Mouse (Mus musculus): ENCODE data around the gene Anxa4. TPM values are rescaled to one million over a fixed set of nuclear protein-coding genes. Genes with fewer than 3 reads are reported as not detected.

The Anxa4 gene
- polyA plus RNA-seq, 1 experiment from 2014 or later = 6.1 TPM

- Histone ChIP-seq H3K4me3 (replicated peaks; ENCODE audit: low read length) (no peak overlapping the region), H3K4me2 (ENCODE audit: low read length) (no peak overlapping the region), H3K4me1 (replicated peaks; ENCODE audit: control insufficient read depth, insufficient read depth, low read length) (no peaks in the 10 kb centered on the region), H3K9ac (replicated peaks; ENCODE audit: low read depth, low read length) (no peak overlapping the region), H3K36me3 (ENCODE audit: control insufficient read depth, insufficient read depth) (peaks cover 30% of the 10 kb centered on the region), H3K9me3 (ENCODE audit: control insufficient read depth, low read length) (no peaks in the 10 kb centered on the region), H3K27me3 (replicated peaks; ENCODE audit: control insufficient read depth, insufficient read depth, low read length) (no peaks in the 10 kb centered on the region), H3K27ac (ENCODE audit: low read length) (no peak overlapping the region)
- ATAC-seq = no peak
- 88% methylated on average over 4 of the region's 4 CpGs for WGBS
Measured at GRCm38 (mm10) chr6:86708072-86708774, 85.2 kb downstream of the Anxa4 start.

- ATAC-seq = no peak
- H3K36me3 ChIP-seq (ENCODE audit: control insufficient read depth, insufficient read depth) = peaks cover 48% of the 10 kb centered on the region
- H3K9ac ChIP-seq (replicated peaks; ENCODE audit: low read depth, low read length) = no peak overlapping the region
- H3K4me1 ChIP-seq (replicated peaks; ENCODE audit: control insufficient read depth, insufficient read depth, low read length) = no peaks in the 10 kb centered on the region
- WGBS = 97% methylated on average over 9 of the region's 9 CpGs
- no peaks in the 10 kb centered on the region for H3K27me3 ChIP-seq (replicated peaks; ENCODE audit: control insufficient read depth, insufficient read depth, low read length)
- H3K4me3 ChIP-seq (replicated peaks; ENCODE audit: low read length) = no peak overlapping the region
- no peak overlapping the region for H3K4me2 ChIP-seq (ENCODE audit: low read length)
- no peaks in the 10 kb centered on the region for H3K9me3 ChIP-seq (ENCODE audit: control insufficient read depth, low read length)
- no peak overlapping the region for H3K27ac ChIP-seq (ENCODE audit: low read length)
Measured at GRCm38 (mm10) chr6:86702577-86702976, 90.8 kb downstream of the Anxa4 start.

- Histone ChIP-seq H3K27me3 (replicated peaks; ENCODE audit: control insufficient read depth, insufficient read depth, low read length) (no peaks in the 10 kb centered on the region), H3K9me3 (ENCODE audit: control insufficient read depth, low read length) (no peaks in the 10 kb centered on the region), H3K4me2 (ENCODE audit: low read length) (no peak overlapping the region), H3K4me1 (replicated peaks; ENCODE audit: control insufficient read depth, insufficient read depth, low read length) (no peaks in the 10 kb centered on the region), H3K9ac (replicated peaks; ENCODE audit: low read depth, low read length) (no peak overlapping the region), H3K27ac (ENCODE audit: low read length) (no peak overlapping the region), H3K36me3 (ENCODE audit: control insufficient read depth, insufficient read depth) (peaks cover 43% of the 10 kb centered on the region), H3K4me3 (replicated peaks; ENCODE audit: low read length) (no peak overlapping the region)
- 83% methylated on average over 6 of the region's 6 CpGs for WGBS
- ATAC-seq = no peak
Measured at GRCm38 (mm10) chr6:86697903-86698302, 95.5 kb downstream of the Anxa4 start.

GRCm38 (mm10) chr6:86696213-86696612 is 97.2 kb downstream of the Anxa4 start:
- H3K36me3 ChIP-seq (ENCODE audit: control insufficient read depth, insufficient read depth) = peaks cover 40% of the 10 kb centered on the region
- no peak overlapping the region for H3K27ac ChIP-seq (ENCODE audit: low read length)
- no peak overlapping the region for H3K4me2 ChIP-seq (ENCODE audit: low read length)
- WGBS = 92% methylated on average over 10 of the region's 10 CpGs
- no peaks in the 10 kb centered on the region for H3K9me3 ChIP-seq (ENCODE audit: control insufficient read depth, low read length)
- no peaks in the 10 kb centered on the region for H3K27me3 ChIP-seq (replicated peaks; ENCODE audit: control insufficient read depth, insufficient read depth, low read length)
- no peak overlapping the region for H3K9ac ChIP-seq (replicated peaks; ENCODE audit: low read depth, low read length)
- ATAC-seq = no peak
- H3K4me1 ChIP-seq (replicated peaks; ENCODE audit: control insufficient read depth, insufficient read depth, low read length) = no peaks in the 10 kb centered on the region
- H3K4me3 ChIP-seq (replicated peaks; ENCODE audit: low read length) = no peak overlapping the region

- no peak for ATAC-seq
- Histone ChIP-seq H3K4me1 (replicated peaks; ENCODE audit: control insufficient read depth, insufficient read depth, low read length) (no peaks in the 10 kb centered on the region), H3K4me2 (ENCODE audit: low read length) (no peak overlapping the region), H3K27ac (ENCODE audit: low read length) (no peak overlapping the region), H3K4me3 (replicated peaks; ENCODE audit: low read length) (no peak overlapping the region), H3K36me3 (ENCODE audit: control insufficient read depth, insufficient read depth) (peaks cover 41% of the 10 kb centered on the region), H3K9ac (replicated peaks; ENCODE audit: low read depth, low read length) (no peak overlapping the region), H3K9me3 (ENCODE audit: control insufficient read depth, low read length) (no peaks in the 10 kb centered on the region), H3K27me3 (replicated peaks; ENCODE audit: control insufficient read depth, insufficient read depth, low read length) (no peaks in the 10 kb centered on the region)
Measured at GRCm38 (mm10) chr6:86694465-86694864, 98.9 kb downstream of the Anxa4 start.

GRCm38 (mm10) chr6:86689671-86690070 is 103.7 kb downstream of the Anxa4 start:
- Histone ChIP-seq H3K9me3 (ENCODE audit: control insufficient read depth, low read length) (no peaks in the 10 kb centered on the region), H3K36me3 (ENCODE audit: control insufficient read depth, insufficient read depth) (peaks cover 19% of the 10 kb centered on the region), H3K4me1 (replicated peaks; ENCODE audit: control insufficient read depth, insufficient read depth, low read length) (peaks cover 3% of the 10 kb centered on the region), H3K9ac (replicated peaks; ENCODE audit: low read depth, low read length) (no peak overlapping the region), H3K4me3 (replicated peaks; ENCODE audit: low read length) (no peak overlapping the region), H3K27ac (ENCODE audit: low read length) (no peak overlapping the region), H3K27me3 (replicated peaks; ENCODE audit: control insufficient read depth, insufficient read depth, low read length) (no peaks in the 10 kb centered on the region), H3K4me2 (ENCODE audit: low read length) (no peak overlapping the region)
- no peak for ATAC-seq
- WGBS = 98% methylated on average over 3 of the region's 3 CpGs

GRCm38 (mm10) chr6:86686971-86687370 is 106.4 kb downstream of the Anxa4 start:
- Histone ChIP-seq H3K9ac (replicated peaks; ENCODE audit: low read depth, low read length) (no peak overlapping the region), H3K27ac (ENCODE audit: low read length) (no peak overlapping the region), H3K4me2 (ENCODE audit: low read length) (no peak overlapping the region), H3K36me3 (ENCODE audit: control insufficient read depth, insufficient read depth) (peaks cover 16% of the 10 kb centered on the region), H3K9me3 (ENCODE audit: control insufficient read depth, low read length) (no peaks in the 10 kb centered on the region), H3K4me1 (replicated peaks; ENCODE audit: control insufficient read depth, insufficient read depth, low read length) (peaks cover 12% of the 10 kb centered on the region), H3K27me3 (replicated peaks; ENCODE audit: control insufficient read depth, insufficient read depth, low read length) (no peaks in the 10 kb centered on the region), H3K4me3 (replicated peaks; ENCODE audit: low read length) (no peak overlapping the region)
- 50% methylated on average over 1 of the region's 1 CpGs for WGBS
- no peak for ATAC-seq

Other genes starting within 250 kb of the Anxa4 start
- gene Asprv1, start 165.4 kb downstream of the Anxa4 start, polyA plus RNA-seq (2015; fragmentation: Nextera tagmentation; extraction: Ambion mirVana) = 0.92 and 1.6 TPM in 2 replicates
- 21.6 and 23.2 TPM in 2 replicates for gene Mxd1, start 124.4 kb downstream of the Anxa4 start, polyA plus RNA-seq (2015; fragmentation: Nextera tagmentation; extraction: Ambion mirVana)
- 103 and 106 TPM in 2 replicates for gene Snrnp27, start 109.1 kb downstream of the Anxa4 start, polyA plus RNA-seq (2015; fragmentation: Nextera tagmentation; extraction: Ambion mirVana)
- 41.9 and 47.2 TPM in 2 replicates for gene Gmcl1, start 60.2 kb downstream of the Anxa4 start, polyA plus RNA-seq (2015; fragmentation: Nextera tagmentation; extraction: Ambion mirVana)
- 36.8 and 36.9 TPM in 2 replicates for gene Aak1, start 55.9 kb upstream of the Anxa4 start, polyA plus RNA-seq (2015; fragmentation: Nextera tagmentation; extraction: Ambion mirVana)
- 99.2 and 109 TPM in 2 replicates for gene Nfu1, start 215.7 kb upstream of the Anxa4 start, polyA plus RNA-seq (2015; fragmentation: Nextera tagmentation; extraction: Ambion mirVana)
- gene Gfpt1, start 249.3 kb upstream of the Anxa4 start, polyA plus RNA-seq (2015; fragmentation: Nextera tagmentation; extraction: Ambion mirVana) = 22.6 and 25.1 TPM in 2 replicates

Data from forebrain, embryonic 16.5 days (tissue).